Mouse (Mus musculus): ENCODE measurements at regions not wholly inside any gene's neighbourhood (a gene's known extent, or its start where the extent isn't known, plus 50 kb on each side); places are given as distances from the start of the nearest gene placed in this dataset.
A peak's percentile ranks its signal among the peaks of the same experiment; 100 is the strongest.

- no peak for ATAC-seq (replicated peaks; ENCODE audit: insufficient number of reproducible peaks, low FRiP score, low TSS enrichment, poor library complexity, severe bottlenecking)
Measured at GRCm38 (mm10) chr5:100249757-100250156, 90.1 kb upstream of the Tmem150c start.

GRCm38 (mm10) chr5:100248611-100249010 lies 89.0 kb upstream of the Tmem150c start:
- ATAC-seq (replicated peaks; ENCODE audit: insufficient number of reproducible peaks, low FRiP score, low TSS enrichment, poor library complexity, severe bottlenecking) = no peak

GRCm38 (mm10) chr5:100246709-100247108 lies 87.1 kb upstream of the Tmem150c start:
- no peak for ATAC-seq (replicated peaks; ENCODE audit: insufficient number of reproducible peaks, low FRiP score, low TSS enrichment, poor library complexity, severe bottlenecking)

DNA sequence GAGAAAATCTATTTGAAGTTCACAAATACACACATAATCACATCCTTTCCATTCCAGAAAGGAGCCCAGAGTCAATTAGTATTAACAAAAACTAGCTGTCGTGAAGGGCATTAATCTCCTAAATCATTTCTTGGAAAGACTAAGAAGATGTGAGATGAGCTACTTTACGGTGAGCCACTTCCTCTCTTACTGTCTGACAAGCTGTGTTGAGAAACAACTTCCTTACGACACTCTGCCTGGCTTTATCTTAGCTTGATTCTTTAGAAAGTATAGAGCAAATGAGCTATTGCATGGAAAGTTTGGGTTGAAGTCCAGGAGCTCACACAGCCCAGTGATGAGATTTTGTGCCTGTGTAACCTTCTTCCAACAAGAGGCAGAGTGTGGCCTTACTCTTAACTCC lies 85.2 kb upstream of the Tmem150c start:
- no peak for ATAC-seq (replicated peaks; ENCODE audit: insufficient number of reproducible peaks, low FRiP score, low TSS enrichment, poor library complexity, severe bottlenecking)

DNA sequence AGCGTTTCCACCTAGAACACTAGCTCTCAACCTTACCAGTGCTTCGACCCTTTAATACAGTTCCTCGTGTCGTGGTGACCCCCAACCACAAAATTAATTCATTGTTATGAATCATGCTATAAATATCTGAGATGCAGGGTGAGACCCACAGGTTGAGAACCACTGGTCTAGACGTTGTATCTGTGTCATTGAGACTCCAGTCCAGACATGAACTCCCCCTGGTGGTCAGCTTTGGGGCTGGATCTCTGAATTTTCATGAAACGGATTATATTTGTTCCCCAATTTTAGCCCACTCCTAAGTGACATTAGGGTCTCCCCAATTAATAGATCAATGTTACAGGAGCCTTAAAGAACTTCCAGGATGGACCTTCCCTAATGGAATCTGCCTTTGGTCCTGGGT lies 81.3 kb upstream of the Tmem150c start:
- ATAC-seq (replicated peaks; ENCODE audit: insufficient number of reproducible peaks, low FRiP score, low TSS enrichment, poor library complexity, severe bottlenecking) = 0 out of 2 replicates have a peak, but pooled peaks have one; percentile 40

GRCm38 (mm10) chr5:100239632-100240031 lies 80.0 kb upstream of the Tmem150c start:
- ATAC-seq (replicated peaks; ENCODE audit: insufficient number of reproducible peaks, low FRiP score, low TSS enrichment, poor library complexity, severe bottlenecking) = no peak

DNA sequence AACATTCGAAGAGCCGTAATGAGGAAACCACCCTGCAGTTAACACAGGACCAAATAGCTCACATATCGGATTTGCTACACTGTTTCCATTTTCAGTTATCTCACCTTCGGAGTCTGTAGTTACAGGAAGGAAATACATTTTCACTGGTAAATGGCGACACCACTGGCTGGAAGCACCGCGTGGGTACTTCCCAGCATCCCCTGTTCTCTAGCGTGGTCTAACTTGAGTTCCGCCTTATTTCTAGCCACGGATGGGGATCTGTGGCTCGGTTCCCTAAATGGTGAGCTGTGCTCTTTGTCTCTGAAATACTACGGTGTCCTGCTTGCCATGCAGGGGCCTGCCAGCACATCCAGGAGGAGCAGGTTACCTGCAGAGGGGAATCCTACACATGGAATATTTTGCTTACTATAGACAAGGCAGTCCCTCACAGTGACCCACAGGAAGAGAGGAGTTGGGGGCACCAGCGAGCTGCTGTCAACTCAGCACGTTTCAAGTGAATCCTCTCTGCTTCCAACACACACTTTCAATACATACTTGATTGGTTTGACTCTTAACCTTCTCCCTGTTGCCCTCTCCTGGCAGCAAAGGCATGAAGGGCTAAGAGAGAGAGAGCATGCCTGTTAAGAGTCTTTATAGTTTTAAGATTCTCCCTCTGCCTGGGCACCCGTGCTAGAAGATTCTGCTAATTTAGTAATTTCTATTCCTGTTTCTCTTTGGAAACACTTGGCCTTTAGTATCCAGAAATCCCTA lies 78.9 kb upstream of the Tmem150c start:
- ATAC-seq (replicated peaks; ENCODE audit: insufficient number of reproducible peaks, low FRiP score, low TSS enrichment, poor library complexity, severe bottlenecking) = 0 out of 2 replicates have a peak, but pooled peaks have one; percentile 27

GRCm38 (mm10) chr5:100237674-100238278 lies 78.2 kb upstream of the Tmem150c start:
- ATAC-seq (replicated peaks; ENCODE audit: insufficient number of reproducible peaks, low FRiP score, low TSS enrichment, poor library complexity, severe bottlenecking) = no peak

GRCm38 (mm10) chr5:100236277-100236676 lies 76.7 kb upstream of the Tmem150c start:
- ATAC-seq (replicated peaks; ENCODE audit: insufficient number of reproducible peaks, low FRiP score, low TSS enrichment, poor library complexity, severe bottlenecking) = no peak

- ATAC-seq (replicated peaks; ENCODE audit: insufficient number of reproducible peaks, low FRiP score, low TSS enrichment, poor library complexity, severe bottlenecking) = no peak
Measured at GRCm38 (mm10) chr5:100232076-100232475, 72.5 kb upstream of the Tmem150c start.

- ATAC-seq (replicated peaks; ENCODE audit: insufficient number of reproducible peaks, low FRiP score, low TSS enrichment, poor library complexity, severe bottlenecking) = no peak
Measured at GRCm38 (mm10) chr5:100231574-100231973, 72.0 kb upstream of the Tmem150c start.

DNA sequence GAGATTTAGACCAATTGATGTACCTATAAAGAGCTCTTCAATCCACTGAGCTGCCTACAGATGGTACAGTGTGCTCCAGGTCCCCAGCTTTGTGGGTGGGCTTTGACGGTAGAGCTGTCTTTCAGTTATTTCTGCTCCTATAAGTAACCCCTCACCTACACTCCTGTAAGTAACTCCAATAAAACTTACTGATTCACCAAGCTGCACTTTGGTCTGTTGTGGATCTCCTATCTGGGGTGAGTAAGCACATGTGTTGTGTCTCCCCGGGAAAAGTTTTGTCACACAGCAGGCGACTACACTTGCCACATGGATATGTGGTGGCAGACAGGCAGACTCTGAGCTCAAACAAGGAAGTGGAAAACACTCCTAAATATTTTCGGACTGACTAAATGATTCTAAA lies 70.4 kb upstream of the Tmem150c start:
- ATAC-seq (replicated peaks; ENCODE audit: insufficient number of reproducible peaks, low FRiP score, low TSS enrichment, poor library complexity, severe bottlenecking) = no peak

DNA sequence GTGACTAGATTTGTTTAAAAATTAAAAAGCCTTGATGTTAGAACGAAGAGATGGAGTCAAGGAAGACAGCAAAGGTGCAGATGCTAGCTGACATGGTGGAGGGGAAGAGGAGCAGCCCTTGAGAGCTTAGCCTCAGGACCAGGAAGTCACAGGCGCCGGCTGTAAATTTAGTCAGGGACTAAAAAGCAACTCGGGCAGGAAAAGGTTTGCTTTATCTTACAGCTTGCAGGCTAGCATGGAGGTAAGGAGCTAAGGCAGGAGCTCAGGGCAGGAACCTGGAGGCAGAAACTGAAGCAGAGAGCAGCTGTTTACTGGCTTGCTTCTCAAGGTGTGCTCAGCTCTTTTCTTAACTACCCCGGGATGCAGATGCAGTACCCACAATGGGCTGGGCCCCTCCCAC lies 68.3 kb upstream of the Tmem150c start:
- ATAC-seq (replicated peaks; ENCODE audit: insufficient number of reproducible peaks, low FRiP score, low TSS enrichment, poor library complexity, severe bottlenecking) = no peak

DNA sequence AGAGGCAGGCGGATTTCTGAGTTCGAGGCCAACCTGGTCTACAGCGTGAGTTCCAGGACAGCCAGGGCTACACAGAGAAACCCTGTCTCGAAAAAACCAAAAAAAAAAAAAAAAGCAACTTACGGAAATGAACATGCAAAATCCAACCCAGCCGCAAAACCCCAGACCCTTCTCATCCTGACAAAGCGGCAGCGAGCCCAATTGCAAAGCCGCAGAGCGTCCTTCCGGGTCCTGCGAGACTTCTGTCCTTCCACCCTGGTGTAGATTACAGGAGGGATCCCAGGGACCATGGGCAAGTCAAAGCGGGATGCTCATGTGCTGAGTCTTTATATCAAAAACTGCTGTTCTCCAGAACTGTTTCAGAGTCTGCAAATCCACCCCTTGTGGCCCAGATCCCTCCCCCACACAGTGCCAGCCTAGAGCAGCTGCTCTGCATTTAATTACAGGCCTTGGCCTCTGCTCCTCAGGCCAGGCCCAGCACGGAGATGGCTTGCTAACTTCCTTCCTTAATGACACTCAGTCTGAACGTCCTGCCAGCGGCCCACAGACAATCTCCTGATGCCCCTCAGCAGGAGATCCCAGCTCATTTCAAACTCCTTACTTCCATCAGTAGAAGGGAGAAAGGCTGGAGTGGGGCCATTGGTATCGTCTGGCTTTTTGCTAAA lies 67.1 kb upstream of the Tmem150c start:
- ATAC-seq (replicated peaks; ENCODE audit: insufficient number of reproducible peaks, low FRiP score, low TSS enrichment, poor library complexity, severe bottlenecking) = no peak

GRCm38 (mm10) chr5:100225491-100225890 lies 65.9 kb upstream of the Tmem150c start:
- no peak for ATAC-seq (replicated peaks; ENCODE audit: insufficient number of reproducible peaks, low FRiP score, low TSS enrichment, poor library complexity, severe bottlenecking)

GRCm38 (mm10) chr5:100224773-100225363 lies 65.3 kb upstream of the Tmem150c start:
- no peak for ATAC-seq (replicated peaks; ENCODE audit: insufficient number of reproducible peaks, low FRiP score, low TSS enrichment, poor library complexity, severe bottlenecking)

DNA sequence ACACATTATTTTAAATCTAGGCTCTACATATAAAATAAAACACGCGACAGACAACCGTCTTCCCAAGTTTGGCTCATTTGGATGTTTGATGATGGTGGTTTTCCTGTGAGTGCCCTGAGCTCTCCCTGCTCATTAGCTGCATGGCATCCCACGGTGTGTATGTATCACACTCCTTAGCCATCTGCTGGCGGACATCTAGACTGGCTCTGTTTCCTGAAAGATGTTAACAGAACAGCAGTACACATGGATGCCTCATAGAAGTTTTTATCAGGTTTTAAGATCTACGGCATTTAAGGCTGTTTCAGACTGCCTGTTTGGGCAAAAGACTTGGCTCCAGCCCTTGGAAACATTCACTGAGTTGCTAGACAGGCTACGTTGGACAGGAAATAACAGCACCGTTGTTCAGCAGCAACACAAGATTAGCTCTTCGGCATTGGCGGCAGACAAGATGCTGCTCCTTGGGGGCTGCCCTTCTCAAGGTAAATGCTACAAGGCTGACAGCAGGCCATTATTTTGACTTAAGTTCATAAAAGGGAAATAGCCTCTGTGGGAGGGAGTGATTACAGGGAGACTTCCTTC lies 61.5 kb upstream of the Tmem150c start:
- ATAC-seq (replicated peaks; ENCODE audit: insufficient number of reproducible peaks, low FRiP score, low TSS enrichment, poor library complexity, severe bottlenecking) = no peak

DNA sequence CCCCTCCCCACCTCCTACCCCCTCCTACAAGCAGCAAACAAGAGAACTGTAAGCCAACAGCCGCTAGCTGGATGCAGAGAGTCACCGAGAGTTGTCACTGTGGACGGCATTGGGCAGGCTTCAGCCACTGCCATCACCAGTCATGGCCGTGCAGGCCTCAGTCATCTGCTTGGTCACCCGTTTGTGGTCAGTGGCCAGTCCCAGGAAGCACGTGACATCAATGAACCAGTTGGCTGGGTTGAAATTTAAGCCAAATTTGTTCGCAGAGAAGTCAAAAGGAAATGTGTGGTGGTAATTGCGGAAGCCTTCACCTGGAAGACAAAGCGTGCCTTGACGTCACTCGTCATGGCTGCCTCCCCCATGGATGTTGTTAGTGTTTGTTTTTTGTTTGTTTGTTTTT lies 60.7 kb upstream of the Tmem150c start:
- ATAC-seq (replicated peaks; ENCODE audit: insufficient number of reproducible peaks, low FRiP score, low TSS enrichment, poor library complexity, severe bottlenecking) = no peak

DNA sequence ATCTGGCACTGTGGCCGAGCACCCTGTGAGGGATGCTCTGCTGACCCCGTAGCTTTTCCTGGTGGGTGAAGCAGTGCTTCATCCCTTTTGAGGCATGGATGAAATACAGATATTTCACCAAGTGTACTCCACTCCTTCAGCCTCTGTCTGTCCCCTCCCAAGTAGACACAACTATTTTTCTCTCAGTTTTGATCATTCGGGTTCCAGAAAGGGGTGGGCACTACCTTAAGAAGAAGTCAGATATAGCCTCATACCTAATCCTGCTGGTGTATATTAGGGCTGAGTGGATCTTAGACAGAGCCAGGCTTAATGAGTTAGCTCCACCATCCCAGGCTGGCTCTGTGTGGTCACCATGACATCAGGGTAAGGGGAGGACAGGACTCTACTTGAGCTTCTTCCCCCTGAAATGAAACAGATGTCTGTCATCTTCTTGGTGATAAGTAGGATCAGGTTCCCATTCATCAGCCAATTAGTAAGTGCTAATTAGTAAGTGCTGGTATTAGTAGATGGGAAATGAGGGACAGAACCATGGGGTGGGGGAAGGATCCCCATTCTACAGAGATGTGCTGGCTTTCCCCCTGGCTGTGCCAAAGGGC lies 58.7 kb upstream of the Tmem150c start:
- no peak for ATAC-seq (replicated peaks; ENCODE audit: insufficient number of reproducible peaks, low FRiP score, low TSS enrichment, poor library complexity, severe bottlenecking)

Measured in monocyte, adult 5-6 weeks (primary cell).